Mouse (Mus musculus): ENCODE results near the gene Abcf1. TPM values are rescaled to one million over a fixed set of nuclear protein-coding genes. Genes with fewer than 3 reads are reported as not detected.
"Not testable (repeated sequence)": the region's sequence is repeated elsewhere in the genome, so short reads cannot be mapped to it uniquely, and the experiment has no call there.

Gene Abcf1
- 55.8 and 78.1 TPM in 2 replicates for polyA plus RNA-seq (2014; fragmentation: Nextera tagmentation; extraction: Ambion mirVana)

GRCm38 (mm10) chr17:35969418-35970389, at the start of gene Abcf1:
Gene Abcf1, minus strand, starts transcription at chr17:35969761.
- Histone ChIP-seq H3K9me3 (replicated peaks; ENCODE audit: control insufficient read depth, low read length) (no peaks in the 10 kb centered on the region), H3K27me3 (replicated peaks; ENCODE audit: control insufficient read depth, insufficient read depth, low read length) (no peaks in the 10 kb centered on the region), H3K27ac (ENCODE audit: low read depth, low read length) (peak within 1 kb of the TSS; percentile 60; the same call in 1 of the 2 replicates), H3K36me3 (ENCODE audit: control insufficient read depth, insufficient read depth, low read length) (peaks cover 28% of the 10 kb centered on the region), H3K4me3 (ENCODE audit: low read depth, low read length) (peak within 1 kb of the TSS; percentile 89), H3K9ac (ENCODE audit: low read length) (peak within 1 kb of the TSS; percentile 80), H3K4me2 (ENCODE audit: low read length) (peak within 1 kb of the TSS; percentile 59), H3K4me1 (ENCODE audit: control insufficient read depth, insufficient read depth, low read length) (peaks cover 7% of the 10 kb centered on the region; the same call in 1 of the 2 replicates)
- ATAC-seq = peak; percentile 98
- WGBS = under 1% methylated on average over 68 of the region's 68 CpGs
- peak; percentile 98 for DNase-seq (ENCODE audit: low spot score)

- Histone ChIP-seq H3K4me2 (ENCODE audit: low read length) (no peak overlapping the region), H3K27me3 (replicated peaks; ENCODE audit: control insufficient read depth, insufficient read depth, low read length) (no peaks in the 10 kb centered on the region), H3K36me3 (ENCODE audit: control insufficient read depth, insufficient read depth, low read length) (peaks cover 12% of the 10 kb centered on the region), H3K9me3 (replicated peaks; ENCODE audit: control insufficient read depth, low read length) (no peaks in the 10 kb centered on the region), H3K4me1 (ENCODE audit: control insufficient read depth, insufficient read depth, low read length) (no peaks in the 10 kb centered on the region), H3K4me3 (ENCODE audit: low read depth, low read length) (no peak overlapping the region), H3K9ac (ENCODE audit: low read length) (no peak overlapping the region), H3K27ac (ENCODE audit: low read depth, low read length) (no peak overlapping the region)
- ATAC-seq = no peak
- 79% methylated on average over 2 of the region's 2 CpGs for WGBS
- DNase-seq (ENCODE audit: low spot score) = no peak
Measured at GRCm38 (mm10) chr17:36018979-36019378, 49.4 kb upstream of the Abcf1 start.

GRCm38 (mm10) chr17:36017046-36017445, 47.5 kb upstream of the Abcf1 start:
- Histone ChIP-seq H3K4me2 (ENCODE audit: low read length) (no peak overlapping the region), H3K4me1 (ENCODE audit: control insufficient read depth, insufficient read depth, low read length) (no peaks in the 10 kb centered on the region), H3K36me3 (ENCODE audit: control insufficient read depth, insufficient read depth, low read length) (peaks cover 12% of the 10 kb centered on the region), H3K27ac (ENCODE audit: low read depth, low read length) (no peak overlapping the region), H3K9me3 (replicated peaks; ENCODE audit: control insufficient read depth, low read length) (no peaks in the 10 kb centered on the region), H3K4me3 (ENCODE audit: low read depth, low read length) (no peak overlapping the region), H3K27me3 (replicated peaks; ENCODE audit: control insufficient read depth, insufficient read depth, low read length) (no peaks in the 10 kb centered on the region), H3K9ac (ENCODE audit: low read length) (no peak overlapping the region)
- WGBS = 92% methylated on average over 5 of the region's 5 CpGs
- no peak for DNase-seq (ENCODE audit: low spot score)
- no peak for ATAC-seq

GRCm38 (mm10) chr17:36014977-36015376, 45.4 kb upstream of the Abcf1 start:
- ATAC-seq (no peak), DNase-seq (ENCODE audit: low spot score) (no peak)
- Histone ChIP-seq H3K27me3 (replicated peaks; ENCODE audit: control insufficient read depth, insufficient read depth, low read length) (no peaks in the 10 kb centered on the region), H3K4me1 (ENCODE audit: control insufficient read depth, insufficient read depth, low read length) (no peaks in the 10 kb centered on the region), H3K36me3 (ENCODE audit: control insufficient read depth, insufficient read depth, low read length) (peaks cover 12% of the 10 kb centered on the region), H3K4me3 (ENCODE audit: low read depth, low read length) (no peak overlapping the region), H3K9me3 (replicated peaks; ENCODE audit: control insufficient read depth, low read length) (no peaks in the 10 kb centered on the region), H3K4me2 (ENCODE audit: low read length) (no peak overlapping the region), H3K27ac (ENCODE audit: low read depth, low read length) (no peak overlapping the region), H3K9ac (ENCODE audit: low read length) (no peak overlapping the region)
- WGBS = 92% methylated on average over 5 of the region's 5 CpGs

GRCm38 (mm10) chr17:36004409-36004808, 34.8 kb upstream of the Abcf1 start:
- H3K36me3 ChIP-seq (ENCODE audit: control insufficient read depth, insufficient read depth, low read length); H3K4me1 ChIP-seq (ENCODE audit: control insufficient read depth, insufficient read depth, low read length); H3K9ac ChIP-seq (ENCODE audit: low read length); H3K4me3 ChIP-seq (ENCODE audit: low read depth, low read length); ATAC-seq; H3K9me3 ChIP-seq (replicated peaks; ENCODE audit: control insufficient read depth, low read length); H3K4me2 ChIP-seq (ENCODE audit: low read length); H3K27me3 ChIP-seq (replicated peaks; ENCODE audit: control insufficient read depth, insufficient read depth, low read length); H3K27ac ChIP-seq (ENCODE audit: low read depth, low read length); DNase-seq (ENCODE audit: low spot score): not testable (repeated sequence)
- WGBS = 92% methylated on average over 7 of the region's 7 CpGs

GRCm38 (mm10) chr17:36003331-36003730, 33.8 kb upstream of the Abcf1 start:
- H3K27ac ChIP-seq (ENCODE audit: low read depth, low read length) = no peak overlapping the region
- ATAC-seq = no peak
- no peaks in the 10 kb centered on the region for H3K27me3 ChIP-seq (replicated peaks; ENCODE audit: control insufficient read depth, insufficient read depth, low read length)
- H3K4me2 ChIP-seq (ENCODE audit: low read length) = no peak overlapping the region
- 0 out of 2 replicates have a peak, but pooled peaks cover 2% of the 10 kb centered on the region for H3K36me3 ChIP-seq (ENCODE audit: control insufficient read depth, insufficient read depth, low read length)
- H3K4me1 ChIP-seq (ENCODE audit: control insufficient read depth, insufficient read depth, low read length) = no peaks in the 10 kb centered on the region
- no peak for DNase-seq (ENCODE audit: low spot score)
- H3K9me3 ChIP-seq (replicated peaks; ENCODE audit: control insufficient read depth, low read length) = no peaks in the 10 kb centered on the region
- H3K4me3 ChIP-seq (ENCODE audit: low read depth, low read length) = no peak overlapping the region
- H3K9ac ChIP-seq (ENCODE audit: low read length) = no peak overlapping the region
- WGBS = 94% methylated on average over 7 of the region's 7 CpGs

GRCm38 (mm10) chr17:36001966-36002365, 32.4 kb upstream of the Abcf1 start:
- Histone ChIP-seq H3K9me3 (replicated peaks; ENCODE audit: control insufficient read depth, low read length) (no peaks in the 10 kb centered on the region), H3K4me2 (ENCODE audit: low read length) (no peak overlapping the region), H3K36me3 (ENCODE audit: control insufficient read depth, insufficient read depth, low read length) (0 out of 2 replicates have a peak, but pooled peaks cover 2% of the 10 kb centered on the region), H3K9ac (ENCODE audit: low read length) (no peak overlapping the region), H3K27me3 (replicated peaks; ENCODE audit: control insufficient read depth, insufficient read depth, low read length) (no peaks in the 10 kb centered on the region), H3K4me3 (ENCODE audit: low read depth, low read length) (no peak overlapping the region), H3K27ac (ENCODE audit: low read depth, low read length) (no peak overlapping the region), H3K4me1 (ENCODE audit: control insufficient read depth, insufficient read depth, low read length) (no peaks in the 10 kb centered on the region)
- ATAC-seq = no peak
- WGBS = 96% methylated on average over 6 of the region's 6 CpGs
- no peak for DNase-seq (ENCODE audit: low spot score)

GRCm38 (mm10) chr17:36001121-36001897, 31.7 kb upstream of the Abcf1 start:
- Histone ChIP-seq H3K4me3 (ENCODE audit: low read depth, low read length) (no peak overlapping the region), H3K27ac (ENCODE audit: low read depth, low read length) (no peak overlapping the region), H3K4me2 (ENCODE audit: low read length) (no peak overlapping the region), H3K9me3 (replicated peaks; ENCODE audit: control insufficient read depth, low read length) (no peaks in the 10 kb centered on the region), H3K36me3 (ENCODE audit: control insufficient read depth, insufficient read depth, low read length) (no peaks in the 10 kb centered on the region), H3K27me3 (replicated peaks; ENCODE audit: control insufficient read depth, insufficient read depth, low read length) (no peaks in the 10 kb centered on the region), H3K4me1 (ENCODE audit: control insufficient read depth, insufficient read depth, low read length) (no peaks in the 10 kb centered on the region), H3K9ac (ENCODE audit: low read length) (no peak overlapping the region)
- DNase-seq (ENCODE audit: low spot score) (no peak), ATAC-seq (no peak)
- 95% methylated on average over 12 of the region's 12 CpGs for WGBS

Measured in forebrain, embryonic 14.5 days (tissue).